ENCODE assay signal across 29 mouse cellular contexts in the genomic region with DNA sequence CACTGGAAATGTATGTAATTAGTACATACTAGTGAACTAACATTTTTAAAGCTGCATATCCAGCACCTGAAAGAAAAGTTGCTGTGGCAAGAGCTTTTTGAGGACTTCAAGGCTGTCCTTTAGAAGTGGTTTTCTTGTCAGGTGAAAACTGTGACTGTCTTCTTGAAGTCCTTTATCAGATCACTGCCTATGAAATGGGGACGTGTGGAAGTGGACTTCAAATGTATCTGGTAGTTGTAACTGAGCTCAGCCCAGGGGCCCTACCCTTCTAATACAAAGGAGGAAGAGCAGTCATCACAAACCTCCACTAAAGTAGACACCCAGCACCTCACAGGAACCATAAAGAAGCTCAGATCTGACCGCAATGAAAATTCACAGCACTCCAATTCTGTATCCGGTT.
DNase-seq lines count a peak whose midpoint lies in the region; ATAC-seq and TF ChIP-seq lines count a peak whose summit lies in the region.
"Had no signal": no experiment of that assay in that cellular context is flagged by ENCODE, and none has a peak within 500 bp of the region (broad histone marks: within the 10 kb centered on the region; RNA-seq: fewer than 3 reads in every experiment).

No protein-coding gene starts in this region.

- no peak for DNase-seq in liver, embryonic 13.5 days
- no peak for DNase-seq in liver
- DNase-seq in thymus, postnatal 4 days, result peak; percentile 19
- no peak for DNase-seq in thymus, adult 2 months
- peak; percentile 46 for DNase-seq in induced T-regulatory cell, adult 2 months (ENCODE audit: low read depth)
- no peak for DNase-seq in retina, embryonic 14.5 days (ENCODE audit: low spot score)
- no peak for DNase-seq in kidney, postnatal 14 days
- DNase-seq: adrenal gland, postnatal 25 days; cerebellum, adult 18-20 months; cerebellum, postnatal 10 days; gastrocnemius, adult 2 months; gastrocnemius, postnatal 36 days; heart, adult 2 months; heart, postnatal 10 days; kidney, adult 18-20 months; kidney, postnatal 36 days; left cerebral cortex, postnatal 4 days; lung, postnatal 36 days; retina, postnatal 1 day; right cerebral cortex, postnatal 14 days had no signal

- H3K27ac ChIP-seq in liver, embryonic 13.5 days, result peak overlapping the region; percentile 63; the same call in 1 of the 2 replicates
- no peak overlapping the region for H3K27ac ChIP-seq in thymus, adult 2 months (ENCODE audit: control insufficient read depth, insufficient read depth, low read length)
- H3K27ac ChIP-seq: embryonic facial prominence, embryonic 13.5 days; forebrain, embryonic 10.5 days; forebrain, embryonic 15.5 days; gastrocnemius, adult 2 months; heart, adult 2 months; hindbrain, embryonic 15.5 days; kidney, embryonic 15.5 days had no signal

- no peaks in the 10 kb centered on the region for H3K9me3 ChIP-seq in liver, embryonic 13.5 days (replicated peaks)
- H3K9me3 ChIP-seq: embryonic facial prominence, embryonic 13.5 days; forebrain, embryonic 10.5 days; forebrain, embryonic 15.5 days; heart, embryonic 13.5 days; hindbrain, embryonic 15.5 days; kidney, embryonic 15.5 days; liver, embryonic 15.5 days had no signal

- no peak for ATAC-seq in liver, embryonic 13.5 days (ENCODE audit: low read depth)
- ATAC-seq: forebrain, embryonic 15.5 days; midbrain, embryonic 16.5 days had no signal

- no peak overlapping the region; the same call in 1 of the 2 replicates for H3K9ac ChIP-seq in liver, embryonic 13.5 days
- H3K9ac ChIP-seq: embryonic facial prominence, embryonic 13.5 days; forebrain, embryonic 15.5 days; heart, embryonic 13.5 days; hindbrain, embryonic 15.5 days; kidney, embryonic 15.5 days had no signal

- no peaks in the 10 kb centered on the region for H3K36me3 ChIP-seq in liver, embryonic 13.5 days
- H3K36me3 ChIP-seq in thymus, adult 2 months (ENCODE audit: control insufficient read depth, insufficient read depth, low read length), result no peaks in the 10 kb centered on the region
- H3K36me3 ChIP-seq: embryonic facial prominence, embryonic 13.5 days; forebrain, embryonic 10.5 days; forebrain, embryonic 15.5 days; heart, embryonic 13.5 days; hindbrain, embryonic 15.5 days; kidney, embryonic 15.5 days; liver, embryonic 15.5 days had no signal

- H3K4me3 ChIP-seq in liver, embryonic 13.5 days (replicated peaks), result no peak overlapping the region
- H3K4me3 ChIP-seq in thymus, adult 2 months (ENCODE audit: control insufficient read depth, insufficient read depth, low read length), result no peak overlapping the region
- H3K4me3 ChIP-seq: embryonic facial prominence, embryonic 13.5 days; forebrain, embryonic 10.5 days; forebrain, embryonic 15.5 days; gastrocnemius, adult 2 months; heart, adult 2 months; heart, embryonic 13.5 days; hindbrain, embryonic 15.5 days; kidney, embryonic 15.5 days; liver, embryonic 15.5 days had no signal

- H3K4me2 ChIP-seq in liver, embryonic 13.5 days, result no peak overlapping the region
- H3K4me2 ChIP-seq: embryonic facial prominence, embryonic 13.5 days; forebrain, embryonic 15.5 days; hindbrain, embryonic 15.5 days; kidney, embryonic 15.5 days; midbrain, embryonic 11.5 days had no signal

- TF ChIP-seq CTCF in thymus, adult 2 months (IDR thresholded peaks at IDR 0.05; ENCODE audit: borderline replicate concordance, control insufficient read depth, extremely low read depth, insufficient read depth, low read length, poor library complexity), result no peak

- 62% methylated on average over 3 of the region's 3 CpGs for WGBS in liver, embryonic 13.5 days (ENCODE audit: insufficient replicate concordance)
- 59% methylated on average over 3 of the region's 3 CpGs for WGBS in thymus, adult 2 months

- TF ChIP-seq POLR2A in thymus, adult 2 months (IDR thresholded peaks at IDR 0.05; ENCODE audit: control insufficient read depth, extremely low read depth, insufficient read depth, low read length, poor library complexity), result no peak

- H3K4me1 ChIP-seq in liver, embryonic 13.5 days (replicated peaks), result peaks cover 37% of the 10 kb centered on the region
- H3K4me1 ChIP-seq in thymus, adult 2 months (replicated peaks; ENCODE audit: control insufficient read depth, insufficient read depth, low read length), result peaks cover 4% of the 10 kb centered on the region; the same call in 1 of the 2 replicates

- no peaks in the 10 kb centered on the region for H3K27me3 ChIP-seq in liver, embryonic 13.5 days
- H3K27me3 ChIP-seq in thymus, adult 2 months (ENCODE audit: control insufficient read depth, insufficient read depth, low read length), result no peaks in the 10 kb centered on the region
- H3K27me3 ChIP-seq: embryonic facial prominence, embryonic 13.5 days; forebrain, embryonic 15.5 days; heart, embryonic 13.5 days; hindbrain, embryonic 15.5 days; kidney, embryonic 15.5 days; liver, embryonic 15.5 days had no signal

Comparison
In these comparisons a context has a peak if more than half of its experiments do, and no peak if none do; other contexts are left out.
1. DNase-seq: peak in thymus, postnatal 4 days (single experiment) and induced T-regulatory cell, adult 2 months (single experiment); none in liver, embryonic 13.5 days (single experiment), liver (single experiment), thymus, adult 2 months (single experiment), retina, embryonic 14.5 days (single experiment) and kidney, postnatal 14 days (single experiment).